Mouse (Mus musculus): ENCODE measurements at regions not wholly inside any gene's neighbourhood (a gene's known extent, or its start where the extent isn't known, plus 50 kb on each side); places are given as distances from the start of the nearest gene placed in this dataset.

- TF ChIP-seq CTCF (IDR thresholded peaks at IDR 0.05; ENCODE audit: low read depth) (no peak), EP300 (IDR thresholded peaks at IDR 0.05; ENCODE audit: low read depth) (no peak)
Measured at GRCm38 (mm10) chr15:25302671-25303294, 110.8 kb downstream of the Basp1 start.

Measured in heart, postnatal 0 days (tissue).